Comparison of ENCODE assay signal across 8 mouse cellular contexts in the genomic region with DNA sequence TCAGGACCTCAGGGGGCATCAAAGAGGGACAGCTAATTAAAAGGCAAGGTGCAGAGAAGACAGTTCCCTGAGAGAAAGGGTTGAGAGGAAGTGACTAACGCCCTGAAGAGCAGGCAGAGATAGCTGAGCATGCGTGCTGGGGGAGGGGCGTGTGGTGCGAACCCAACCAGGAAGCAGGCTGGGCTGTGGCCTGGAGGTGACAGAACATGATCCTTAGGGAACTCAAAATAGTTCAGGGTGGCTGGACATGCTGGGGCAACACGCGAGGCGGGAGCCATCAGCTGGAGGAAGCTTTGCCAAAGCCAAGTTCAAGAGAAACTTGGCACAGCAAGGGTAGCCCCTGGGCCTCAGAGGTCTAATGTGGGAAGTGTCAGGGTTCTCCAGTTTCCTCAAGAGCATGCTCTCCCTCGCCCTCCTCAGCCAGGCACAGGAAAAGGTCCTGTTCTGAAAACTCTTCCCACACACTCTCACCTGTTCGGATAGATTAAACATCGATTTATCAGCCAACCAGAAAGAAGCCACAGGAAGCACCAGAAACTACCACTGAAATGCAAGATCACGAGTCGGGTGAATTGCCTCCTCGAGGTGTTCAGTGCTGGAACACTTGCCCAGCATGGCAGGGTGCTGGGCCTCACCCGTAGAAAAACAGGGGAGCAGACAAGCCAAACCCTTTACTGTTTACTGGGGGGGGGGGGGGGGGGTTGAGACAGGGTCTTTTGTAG. TPM values are rescaled to one million over a fixed set of nuclear protein-coding genes. Genes with fewer than 3 reads are reported as not detected.
DNase-seq lines count a peak whose midpoint lies in the region; ATAC-seq and TF ChIP-seq lines count a peak whose summit lies in the region.

No protein-coding gene starts in this region.

- peak; percentile 37 to 52 for DNase-seq in left cerebral cortex, postnatal 25 days (ENCODE audit: low spot score in 2 of 2)
- DNase-seq in thymus, postnatal 0 days (ENCODE audit: low spot score) = peak; percentile 87
- DNase-seq in forebrain, postnatal 0 days = no peak

- ATAC-seq in intestine, embryonic 16.5 days = peak; percentile 25; the same call in 1 of the 2 replicates
- ATAC-seq in intestine, embryonic 15.5 days = no peak
- ATAC-seq in common myeloid progenitor, adult 5-6 weeks (replicated peaks; ENCODE audit: low read depth, poor library complexity, severe bottlenecking) = peak; percentile 79
- ATAC-seq in heart, embryonic 16.5 days (replicated peaks; ENCODE audit: extremely low read depth, insufficient read depth, low FRiP score) = peak; percentile 52; the same call in 1 of the 2 replicates
- peak; percentile 68 for ATAC-seq in megakaryocyte-erythroid progenitor cell, adult 5-6 weeks (replicated peaks; ENCODE audit: low FRiP score, low TSS enrichment, poor library complexity, severe bottlenecking)
- ATAC-seq in forebrain, postnatal 0 days = no peak

- no peak for TF ChIP-seq CTCF in forebrain, postnatal 0 days (IDR thresholded peaks at IDR 0.05; ENCODE audit: low read depth)

- 47% methylated on average over 14 of the region's 14 CpGs for WGBS in intestine, embryonic 16.5 days
- WGBS in intestine, embryonic 15.5 days = 39% methylated on average over 14 of the region's 14 CpGs
- 25% methylated on average over 14 of the region's 14 CpGs for WGBS in heart, embryonic 16.5 days
- WGBS in forebrain, postnatal 0 days = 63% methylated on average over 14 of the region's 14 CpGs

- H3K27ac ChIP-seq in intestine, embryonic 16.5 days (ENCODE audit: low read length) = no peak overlapping the region
- H3K27ac ChIP-seq in intestine, embryonic 15.5 days = no peak overlapping the region
- peak overlapping the region; percentile 87 for H3K27ac ChIP-seq in heart, embryonic 16.5 days (ENCODE audit: low read length)
- H3K27ac ChIP-seq in forebrain, postnatal 0 days (ENCODE audit: low read depth, low read length) = no peak overlapping the region

- H3K27me3 ChIP-seq in intestine, embryonic 16.5 days (replicated peaks; ENCODE audit: control insufficient read depth, insufficient read depth, low read length) = no peaks in the 10 kb centered on the region
- no peaks in the 10 kb centered on the region for H3K27me3 ChIP-seq in intestine, embryonic 15.5 days (replicated peaks)
- H3K27me3 ChIP-seq in heart, embryonic 16.5 days (ENCODE audit: control insufficient read depth, insufficient read depth, low read length) = no peaks in the 10 kb centered on the region
- no peaks in the 10 kb centered on the region for H3K27me3 ChIP-seq in forebrain, postnatal 0 days (ENCODE audit: insufficient read depth, low read length)

- 0 out of 2 replicates have a peak overlapping the region, but pooled peaks have one; percentile 0 for H3K4me2 ChIP-seq in intestine, embryonic 16.5 days (ENCODE audit: low read depth, low read length)
- H3K4me2 ChIP-seq in intestine, embryonic 15.5 days (replicated peaks) = no peak overlapping the region
- H3K4me2 ChIP-seq in heart, embryonic 16.5 days (ENCODE audit: low read depth, low read length) = peak overlapping the region; percentile 23; the same call in 1 of the 2 replicates
- H3K4me2 ChIP-seq in forebrain, postnatal 0 days (ENCODE audit: low read depth) = no peak overlapping the region

- H3K36me3 ChIP-seq in intestine, embryonic 16.5 days (ENCODE audit: control insufficient read depth, insufficient read depth, low read length) = no peaks in the 10 kb centered on the region
- no peaks in the 10 kb centered on the region for H3K36me3 ChIP-seq in intestine, embryonic 15.5 days
- no peaks in the 10 kb centered on the region for H3K36me3 ChIP-seq in heart, embryonic 16.5 days (ENCODE audit: control insufficient read depth, insufficient read depth)
- no peaks in the 10 kb centered on the region for H3K36me3 ChIP-seq in forebrain, postnatal 0 days (ENCODE audit: insufficient read depth)

- H3K9ac ChIP-seq in intestine, embryonic 16.5 days (ENCODE audit: low read depth, low read length) = no peak overlapping the region
- H3K9ac ChIP-seq in intestine, embryonic 15.5 days = no peak overlapping the region
- peak overlapping the region; percentile 49 for H3K9ac ChIP-seq in heart, embryonic 16.5 days (ENCODE audit: low read length)
- no peak overlapping the region for H3K9ac ChIP-seq in forebrain, postnatal 0 days

- no peaks in the 10 kb centered on the region for H3K9me3 ChIP-seq in intestine, embryonic 16.5 days (ENCODE audit: control insufficient read depth, low read length)
- no peaks in the 10 kb centered on the region for H3K9me3 ChIP-seq in intestine, embryonic 15.5 days
- no peaks in the 10 kb centered on the region for H3K9me3 ChIP-seq in heart, embryonic 16.5 days (replicated peaks; ENCODE audit: control insufficient read depth, low read length)
- no peaks in the 10 kb centered on the region for H3K9me3 ChIP-seq in forebrain, postnatal 0 days (ENCODE audit: low read length)

- intact Hi-C loops in left cerebral cortex, postnatal 25 days (cut with DNase I) = loop anchor here (5.0 kb wide), 1 partner anchor 34 kb away; a partner anchor contains a TSS

- H3K4me3 ChIP-seq in intestine, embryonic 16.5 days (ENCODE audit: low read length) = no peak overlapping the region
- H3K4me3 ChIP-seq in intestine, embryonic 15.5 days (replicated peaks) = no peak overlapping the region
- no peak overlapping the region for H3K4me3 ChIP-seq in heart, embryonic 16.5 days (ENCODE audit: low read length)
- H3K4me3 ChIP-seq in forebrain, postnatal 0 days (ENCODE audit: low read depth, low read length) = no peak overlapping the region

- peaks cover 5% of the 10 kb centered on the region for H3K4me1 ChIP-seq in intestine, embryonic 16.5 days (ENCODE audit: control insufficient read depth, insufficient read depth, low read length)
- peaks cover 9% of the 10 kb centered on the region; the same call in 1 of the 2 replicates for H3K4me1 ChIP-seq in intestine, embryonic 15.5 days (replicated peaks)
- peaks cover 17% of the 10 kb centered on the region for H3K4me1 ChIP-seq in heart, embryonic 16.5 days (ENCODE audit: control insufficient read depth, insufficient read depth, low read length)
- H3K4me1 ChIP-seq in forebrain, postnatal 0 days (ENCODE audit: insufficient read depth) = peaks cover 9% of the 10 kb centered on the region; the same call in 1 of the 2 replicates

RNA-seq across cellular contexts. Expression of a gene that starts 3.2 kb away (rescaled TPM):
- 112 and 120 TPM in 2 replicates for polyA plus RNA-seq in intestine, embryonic 16.5 days (2015; fragmentation: Nextera tagmentation; extraction: Ambion mirVana)
- polyA plus RNA-seq in intestine, embryonic 15.5 days (2015; fragmentation: Nextera tagmentation; extraction: Ambion mirVana) = 102 and 113 TPM in 2 replicates
- 57.9 and 65.7 TPM in 2 replicates for total RNA-seq in common myeloid progenitor, adult 5-6 weeks (2017)
- polyA plus RNA-seq in heart, embryonic 16.5 days (2015; fragmentation: Nextera tagmentation; extraction: Ambion mirVana) = 52.1 and 62.3 TPM in 2 replicates
- 10 to 100 TPM; 19.4 to 19.7 TPM for total RNA-seq in left cerebral cortex, postnatal 25 days (2021)
- 58.0 and 77.3 TPM in 2 replicates for total RNA-seq in megakaryocyte-erythroid progenitor cell, adult 5-6 weeks (2014; fragmentation: Nextera tagmentation)
- 57.8 and 68.7 TPM in 2 replicates for total RNA-seq in megakaryocyte-erythroid progenitor cell, adult 5-6 weeks (2017)
- 111 and 114 TPM in 2 replicates for polyA plus RNA-seq in thymus, postnatal 0 days (2015; fragmentation: Nextera tagmentation; extraction: Ambion mirVana)
- 87.1 and 89.3 TPM in 2 replicates for total RNA-seq in forebrain, postnatal 0 days (2014; rRNA removed)
- 69.8 and 70.2 TPM in 2 replicates for polyA plus RNA-seq in forebrain, postnatal 0 days (2015; fragmentation: Nextera tagmentation; extraction: Ambion mirVana)

RNA-seq across cellular contexts. Expression of a gene that starts 35.2 kb away (rescaled TPM):
- polyA plus RNA-seq in intestine, embryonic 16.5 days (2015; fragmentation: Nextera tagmentation; extraction: Ambion mirVana) = 185 and 206 TPM in 2 replicates
- polyA plus RNA-seq in intestine, embryonic 15.5 days (2015; fragmentation: Nextera tagmentation; extraction: Ambion mirVana) = 260 and 262 TPM in 2 replicates
- 152 and 196 TPM in 2 replicates for total RNA-seq in common myeloid progenitor, adult 5-6 weeks (2017)
- 149 and 156 TPM in 2 replicates for polyA plus RNA-seq in heart, embryonic 16.5 days (2015; fragmentation: Nextera tagmentation; extraction: Ambion mirVana)
- total RNA-seq in left cerebral cortex, postnatal 25 days (2021) = 10 to 100 TPM; 43.3 to 43.9 TPM
- 736 and 1,006 TPM in 2 replicates for total RNA-seq in megakaryocyte-erythroid progenitor cell, adult 5-6 weeks (2014; fragmentation: Nextera tagmentation)
- total RNA-seq in megakaryocyte-erythroid progenitor cell, adult 5-6 weeks (2017) = 180 and 265 TPM in 2 replicates
- polyA plus RNA-seq in thymus, postnatal 0 days (2015; fragmentation: Nextera tagmentation; extraction: Ambion mirVana) = 356 and 374 TPM in 2 replicates
- 3.4 and 4.7 TPM in 2 replicates for total RNA-seq in forebrain, postnatal 0 days (2014; rRNA removed)
- polyA plus RNA-seq in forebrain, postnatal 0 days (2015; fragmentation: Nextera tagmentation; extraction: Ambion mirVana) = 60.2 and 65.9 TPM in 2 replicates

RNA-seq across cellular contexts. Expression of a gene that starts 50.1 kb away (rescaled TPM):
- 14.8 and 15.2 TPM in 2 replicates for polyA plus RNA-seq in intestine, embryonic 16.5 days (2015; fragmentation: Nextera tagmentation; extraction: Ambion mirVana)
- 11.4 and 12.6 TPM in 2 replicates for polyA plus RNA-seq in intestine, embryonic 15.5 days (2015; fragmentation: Nextera tagmentation; extraction: Ambion mirVana)
- total RNA-seq in common myeloid progenitor, adult 5-6 weeks (2017) = 24.2 and 28.0 TPM in 2 replicates
- 1.9 and 4.7 TPM in 2 replicates for polyA plus RNA-seq in heart, embryonic 16.5 days (2015; fragmentation: Nextera tagmentation; extraction: Ambion mirVana)
- 1 to 10 TPM in 1 of 2 experiments, under 1 TPM in 1; 0.76 to 1.4 TPM for total RNA-seq in left cerebral cortex, postnatal 25 days (2021)
- total RNA-seq in megakaryocyte-erythroid progenitor cell, adult 5-6 weeks (2014; fragmentation: Nextera tagmentation) = 8.5 and 13.1 TPM in 2 replicates
- 7.3 and 8.1 TPM in 2 replicates for total RNA-seq in megakaryocyte-erythroid progenitor cell, adult 5-6 weeks (2017)
- 19.8 and 22.4 TPM in 2 replicates for polyA plus RNA-seq in thymus, postnatal 0 days (2015; fragmentation: Nextera tagmentation; extraction: Ambion mirVana)
- total RNA-seq in forebrain, postnatal 0 days (2014; rRNA removed) = 1.4 and 1.8 TPM in 2 replicates
- 0.73 and 0.82 TPM in 2 replicates for polyA plus RNA-seq in forebrain, postnatal 0 days (2015; fragmentation: Nextera tagmentation; extraction: Ambion mirVana)

Comparison
In these comparisons a context has a peak if more than half of its experiments do, and no peak if none do; other contexts are left out.
1. ATAC-seq: peak in intestine, embryonic 16.5 days (single experiment), common myeloid progenitor, adult 5-6 weeks (single experiment), heart, embryonic 16.5 days (single experiment) and megakaryocyte-erythroid progenitor cell, adult 5-6 weeks (single experiment); none in intestine, embryonic 15.5 days (single experiment) and forebrain, postnatal 0 days (single experiment).
2. H3K4me2 ChIP-seq: peak in intestine, embryonic 16.5 days (single experiment) and heart, embryonic 16.5 days (single experiment); none in intestine, embryonic 15.5 days (single experiment) and forebrain, postnatal 0 days (single experiment).